Mouse (Mus musculus) cerebellum, adult 2 months (tissue): ENCODE data around the gene Hdhd5. TPM values are rescaled to one million over a fixed set of nuclear protein-coding genes. Genes with fewer than 3 reads are reported as not detected.
A peak's percentile ranks its signal among the peaks of the same experiment; 100 is the strongest.

Experiments
- DNase-seq, 2 experiments: peaks; one replicate each; pipeline ENCODE4 v3.0.0; 2021
- H3K27ac ChIP-seq: fragments of 200-500 bp; 2 replicates; pipeline ENCODE4 v1.5.1; 2012; ENCODE audit warnings: low read length, control low read depth, inconsistent platforms; ENCODE audit not compliant: insufficient read depth
- H3K27me3 ChIP-seq: fragments of 200-500 bp; 2 replicates; pipeline ENCODE4 v1.6.1; 2012; ENCODE audit warnings: inconsistent platforms, mild to moderate bottlenecking, low read length, moderate library complexity; ENCODE audit not compliant: control insufficient read depth, insufficient read depth
- H3K4me1 ChIP-seq: fragments of 200-500 bp; 2 replicates; pipeline ENCODE4 v1.6.1; 2011; ENCODE audit warnings: low read length; ENCODE audit not compliant: control insufficient read depth, insufficient read depth
- H3K4me3 ChIP-seq: fragments of 200-500 bp; replicated peaks from 2 replicates; pipeline ENCODE3; 2011; ENCODE audit warnings: mild to moderate bottlenecking, low read depth, low read length, control low read depth; ENCODE audit not compliant: insufficient read depth
- CTCF ChIP-seq: fragments of 200-500 bp; IDR thresholded peaks from 2 replicates; pipeline ENCODE4 v1.5.1; 2011; ENCODE audit warnings: low read depth, mild to moderate bottlenecking, control low read depth, low read length, moderate library complexity, borderline replicate concordance; ENCODE audit not compliant: insufficient read depth
- POLR2A ChIP-seq: fragments of 200-500 bp; IDR thresholded peaks from 2 replicates; pipeline ENCODE4 v1.6.1; 2011; ENCODE audit warnings: low read length, control low read depth, borderline replicate concordance; ENCODE audit not compliant: insufficient read depth
- WGBS: fragments of 180-500 bp; shearing (Covaris S2); methylation state at CpG from one replicate; pipeline ENCODE4 v1.1.7; 2018; 5-methylcytosine and 5-hydroxymethylcytosine counted together
- polyA plus RNA-seq: library from polyadenylated mRNA; depleted of rRNA; stranded (reverse); fragments of >200 nt; gene quantifications from 2 replicates; pipeline ENCODE4 v1.2.3, GENCODE M21; 2012

Gene Hdhd5
- polyA plus RNA-seq, 1 experiment = 45.7 TPM

GRCm38 (mm10) chr6:120504051-120504450, 27.1 kb downstream of the Hdhd5 start:
- Histone ChIP-seq H3K4me1 (no peaks in the 10 kb centered on the region), H3K27me3 (no peaks in the 10 kb centered on the region), H3K4me3 (no peak overlapping the region), H3K27ac (no peak overlapping the region)
- WGBS = 49% methylated on average over 3 of the region's 3 CpGs
- TF ChIP-seq POLR2A = no peak
- no peak for TF ChIP-seq CTCF
- DNase-seq = no peak

- no peak overlapping the region for H3K4me3 ChIP-seq
- peaks cover 2% of the 10 kb centered on the region; the same call in 1 of the 2 replicates for H3K27me3 ChIP-seq
- H3K27ac ChIP-seq = no peak overlapping the region
- no peaks in the 10 kb centered on the region for H3K4me1 ChIP-seq
- WGBS = 12% methylated on average over 3 of the region's 3 CpGs
- no peak for DNase-seq
- TF ChIP-seq CTCF (no peak), POLR2A (no peak)
These were observed 34.6 kb downstream of the Hdhd5 start for GRCm38 (mm10) chr6:120496544-120496943.

GRCm38 (mm10) chr6:120493374-120494181, 37.5 kb downstream of the Hdhd5 start, which contains the start of gene Tmem121b:
Gene Tmem121b (minus strand): TSS chr6:120493807.
- WGBS = 2% methylated on average over 76 of the region's 84 CpGs
- H3K27me3 ChIP-seq = peaks cover 2% of the 10 kb centered on the region; the same call in 1 of the 2 replicates
- 0 out of 2 replicates have a peak, but pooled peaks cover 2% of the 10 kb centered on the region for H3K4me1 ChIP-seq
- H3K27ac ChIP-seq = no peak within 1 kb of the TSS
- TF ChIP-seq CTCF (no peak), POLR2A (0 out of 2 replicates have a peak, but pooled peaks have one; percentile 27)
- H3K4me3 ChIP-seq = peak within 1 kb of the TSS; percentile 61
- DNase-seq = peak; percentile 72 to 78

- TF ChIP-seq POLR2A (no peak), CTCF (no peak)
- H3K4me3 ChIP-seq = peak overlapping the region; percentile 61
- no peak overlapping the region for H3K27ac ChIP-seq
- H3K27me3 ChIP-seq = peaks cover 2% of the 10 kb centered on the region; the same call in 1 of the 2 replicates
- WGBS = 2% methylated on average over 93 of the region's 95 CpGs
- peak in 1 of 2 experiments; percentile 25 for DNase-seq
- 0 out of 2 replicates have a peak, but pooled peaks cover 2% of the 10 kb centered on the region for H3K4me1 ChIP-seq
These were observed 38.4 kb downstream of the Hdhd5 start for GRCm38 (mm10) chr6:120492499-120493373.

- 0 out of 2 replicates have a peak, but pooled peaks cover 2% of the 10 kb centered on the region for H3K4me1 ChIP-seq
- no peak for DNase-seq
- H3K27ac ChIP-seq = no peak overlapping the region
- WGBS = 26% methylated on average over 22 of the region's 22 CpGs
- H3K4me3 ChIP-seq = peak overlapping the region; percentile 28
- H3K27me3 ChIP-seq = peaks cover 2% of the 10 kb centered on the region; the same call in 1 of the 2 replicates
- no peak for TF ChIP-seq CTCF
- no peak for TF ChIP-seq POLR2A
These were observed 39.1 kb downstream of the Hdhd5 start for GRCm38 (mm10) chr6:120491862-120492498.

- H3K27me3 ChIP-seq = peaks cover 2% of the 10 kb centered on the region; the same call in 1 of the 2 replicates
- no peak for TF ChIP-seq CTCF
- no peak for TF ChIP-seq POLR2A
- DNase-seq = no peak
- 63% methylated on average over 7 of the region's 7 CpGs for WGBS
- no peak overlapping the region for H3K27ac ChIP-seq
- H3K4me1 ChIP-seq = 0 out of 2 replicates have a peak, but pooled peaks cover 2% of the 10 kb centered on the region
- H3K4me3 ChIP-seq = no peak overlapping the region
These were observed 40.1 kb downstream of the Hdhd5 start for GRCm38 (mm10) chr6:120491064-120491463.

GRCm38 (mm10) chr6:120489461-120489860, 41.7 kb downstream of the Hdhd5 start:
- DNase-seq = no peak
- Histone ChIP-seq H3K27me3 (peaks cover 2% of the 10 kb centered on the region; the same call in 1 of the 2 replicates), H3K4me1 (0 out of 2 replicates have a peak, but pooled peaks cover 2% of the 10 kb centered on the region), H3K27ac (no peak overlapping the region), H3K4me3 (no peak overlapping the region)
- 59% methylated on average over 2 of the region's 2 CpGs for WGBS
- no peak for TF ChIP-seq POLR2A
- TF ChIP-seq CTCF = no peak
